Mouse (Mus musculus) liver, postnatal 0 days (tissue): ENCODE measurements around the gene Mthfd1.

Experiments
- CTCF ChIP-seq: sonication (generic); IDR thresholded peaks from 2 replicates; pipeline ENCODE4 v1.5.1; 2016; ENCODE audit warnings: antibody characterized with exemption, low read depth
- EP300 ChIP-seq: IDR thresholded peaks from 2 replicates; pipeline ENCODE4 v1.6.1; 2016; ENCODE audit warnings: antibody characterized with exemption, low read depth, mild to moderate bottlenecking

- no peak for TF ChIP-seq CTCF
- no peak for TF ChIP-seq EP300
These were observed 9.9 kb downstream of the Mthfd1 start for GRCm38 (mm10) chr12:76265001-76265400.
